Mouse (Mus musculus) MEL (cell line): Measurements from ENCODE around the gene L1cam. TPM values are rescaled to one million over a fixed set of nuclear protein-coding genes. Genes with fewer than 3 reads are reported as not detected.

Source experiments
- DNase-seq: peaks from one replicate; pipeline ENCODE4 v3.0.0; 2011; ENCODE audit warnings: low read depth, low spot score
- H3K27ac ChIP-seq: 2 replicates; pipeline ENCODE4 v1.5.1; 2012; ENCODE audit warnings: low read depth, mild to moderate bottlenecking, control low read depth, low read length, moderate library complexity; ENCODE audit not compliant: control insufficient read depth
- H3K27me3 ChIP-seq, 2 experiments: fragments of 150-350 bp in 1 of 2; sonication (generic) in 1 of 2; 2 replicates each; pipeline ENCODE4 v1.6.1; 2012; ENCODE audit warnings: low read length in 2 of 2, mild to moderate bottlenecking in 2 of 2, improper control_type of control experiment in 1 of 2, moderate library complexity in 1 of 2; ENCODE audit not compliant: insufficient read depth in 2 of 2, control insufficient read depth in 1 of 2
- H3K36me3 ChIP-seq, 2 experiments: 2 replicates each; pipeline ENCODE4 v1.6.1; 2012 to 2014; ENCODE audit warnings: low read length in 2 of 2, improper control_type of control experiment in 1 of 2, inconsistent platforms in 1 of 2, mild to moderate bottlenecking in 1 of 2; ENCODE audit not compliant: insufficient read depth in 2 of 2, control insufficient read depth in 1 of 2
- H3K4me1 ChIP-seq, 2 experiments: fragments of 150-350 bp in 1 of 2; sonication (generic) in 1 of 2; 2 replicates each; pipeline ENCODE4 v1.6.1; 2012; ENCODE audit warnings: low read length in 2 of 2, improper control_type of control experiment in 1 of 2, mild to moderate bottlenecking in 1 of 2; ENCODE audit not compliant: insufficient read depth in 2 of 2, control insufficient read depth in 1 of 2
- H3K4me3 ChIP-seq, 2 experiments: fragments of 150-350 bp in 1 of 2; sonication (generic) in 1 of 2; 2 replicates each; pipeline ENCODE4 v1.5.1; 2012; ENCODE audit warnings: low read depth in 2 of 2, low read length in 2 of 2, mild to moderate bottlenecking in 2 of 2, moderate library complexity in 2 of 2, control low read depth in 1 of 2, improper control_type of control experiment in 1 of 2; ENCODE audit not compliant: control insufficient read depth in 1 of 2, insufficient read depth in 1 of 2
- H3K79me2 ChIP-seq: 2 replicates; pipeline ENCODE4 v1.6.1; 2012; ENCODE audit warnings: mild to moderate bottlenecking, low read length, moderate library complexity; ENCODE audit not compliant: control insufficient read depth, poor library complexity, insufficient read depth
- H3K9ac ChIP-seq: 2 replicates; pipeline ENCODE4 v1.6.1; 2012; ENCODE audit warnings: low read depth, mild to moderate bottlenecking, control low read depth, low read length, moderate library complexity; ENCODE audit not compliant: control insufficient read depth, poor library complexity, severe bottlenecking
- H3K9me3 ChIP-seq: fragments of 150-350 bp; sonication (generic); replicated peaks from 2 replicates; pipeline ENCODE4 v1.6.1; 2012; ENCODE audit warnings: mild to moderate bottlenecking, low read length, improper control_type of control experiment, moderate library complexity; ENCODE audit not compliant: insufficient read depth
- BHLHE40 ChIP-seq: IDR thresholded peaks from 2 replicates; pipeline ENCODE4 v1.6.1; 2012; ENCODE audit warnings: low read depth, mild to moderate bottlenecking, inconsistent platforms, low read length, improper control_type of control experiment, borderline replicate concordance
- CTCF ChIP-seq, 3 experiments: IDR thresholded peaks in 2 of 3; conservative IDR thresholded peaks in 1 of 3; 2 replicates each; pipeline ENCODE4 v1.5.1; 2011 to 2012; ENCODE audit warnings: low read length in 3 of 3, low read depth in 2 of 3, mild to moderate bottlenecking in 2 of 3, improper control_type of control experiment in 1 of 3, inconsistent platforms in 1 of 3, mixed read lengths in 1 of 3, moderate library complexity in 1 of 3; ENCODE audit not compliant: control insufficient read depth in 1 of 3, insufficient read depth in 1 of 3, poor library complexity in 1 of 3, severe bottlenecking in 1 of 3
- ELF1 ChIP-seq: IDR thresholded peaks from 2 replicates; pipeline ENCODE4 v1.6.1; 2014; ENCODE audit warnings: low read depth, mild to moderate bottlenecking, inconsistent platforms, low read length, improper control_type of control experiment, moderate library complexity
- GABPA ChIP-seq: IDR thresholded peaks from 2 replicates; pipeline ENCODE4 v1.6.1; 2012; ENCODE audit warnings: low read depth, mild to moderate bottlenecking, inconsistent platforms, low read length, improper control_type of control experiment, moderate library complexity
- MAFK ChIP-seq: IDR thresholded peaks from 2 replicates; pipeline ENCODE4 v1.6.1; 2011; ENCODE audit warnings: low read depth, mild to moderate bottlenecking, low read length, improper control_type of control experiment, borderline replicate concordance
- MAX ChIP-seq: IDR thresholded peaks from 2 replicates; pipeline ENCODE4 v1.6.1; 2011; ENCODE audit warnings: low read length, improper control_type of control experiment
- MAZ ChIP-seq: IDR thresholded peaks from 2 replicates; pipeline ENCODE4 v1.6.1; 2012; ENCODE audit warnings: low read depth, mild to moderate bottlenecking, inconsistent platforms, low read length, improper control_type of control experiment
- MEF2A ChIP-seq: IDR thresholded peaks from 2 replicates; pipeline ENCODE4 v1.6.1; 2014; ENCODE audit warnings: low read depth, mild to moderate bottlenecking, inconsistent platforms, low read length, improper control_type of control experiment; ENCODE audit not compliant: poor library complexity, insufficient replicate concordance, severe bottlenecking; ENCODE audit errors: extremely low read depth
- MYC ChIP-seq: IDR thresholded peaks from 2 replicates; pipeline ENCODE4 v1.6.1; 2011; ENCODE audit warnings: low read depth, mild to moderate bottlenecking, low read length, improper control_type of control experiment, moderate library complexity
- POLR2A ChIP-seq, 2 experiments: IDR thresholded peaks; 2 replicates each; pipeline ENCODE4 v1.6.1; 2011 to 2012; ENCODE audit warnings: low read length in 2 of 2, mild to moderate bottlenecking in 2 of 2, control low read depth in 1 of 2, improper control_type of control experiment in 1 of 2, low read depth in 1 of 2, moderate library complexity in 1 of 2; ENCODE audit not compliant: control insufficient read depth in 1 of 2, insufficient read depth in 1 of 2, poor library complexity in 1 of 2
- SIN3A ChIP-seq: IDR thresholded peaks from 2 replicates; pipeline ENCODE4 v1.6.1; 2012; ENCODE audit warnings: low read length, improper control_type of control experiment, inconsistent platforms
- SMC3 ChIP-seq: IDR thresholded peaks from 2 replicates; pipeline ENCODE4 v1.6.1; 2011; ENCODE audit warnings: low read depth, low read length, improper control_type of control experiment
- USF1 ChIP-seq: IDR thresholded peaks from 2 replicates; pipeline ENCODE4 v1.6.1; 2014; ENCODE audit warnings: low read depth, mild to moderate bottlenecking, inconsistent platforms, low read length, improper control_type of control experiment, moderate library complexity
- USF2 ChIP-seq, 2 experiments: IDR thresholded peaks; 2 replicates each; pipeline ENCODE4 v1.6.1; 2011 to 2012; ENCODE audit warnings: improper control_type of control experiment in 2 of 2, low read length in 2 of 2, borderline replicate concordance in 1 of 2, inconsistent platforms in 1 of 2, low read depth in 1 of 2, mild to moderate bottlenecking in 1 of 2; ENCODE audit not compliant: insufficient read depth in 1 of 2
- ZNF384 ChIP-seq: IDR thresholded peaks from 2 replicates; pipeline ENCODE4 v1.6.1; 2012; ENCODE audit warnings: low read depth, mild to moderate bottlenecking, inconsistent platforms, low read length, improper control_type of control experiment
- polyA plus RNA-seq, 2 experiments: library from polyadenylated mRNA; stranded (reverse) in 1 of 2; unstranded in 1 of 2; fragments of >175 nt in 1 of 2; fragments of >200 nt in 1 of 2; gene quantifications; 2 replicates each; pipeline versions ENCODE4 v1.2.1 to v1.2.4; 2012; ENCODE audit warnings: low replicate concordance in 2 of 2, low read depth in 1 of 2; ENCODE audit not compliant: insufficient read length in 2 of 2, insufficient read depth in 1 of 2, missing spikeins in 1 of 2
- total RNA-seq: library from RNA; depleted of rRNA; stranded (reverse); fragments of 300-350 nt; gene quantifications from 2 replicates; pipeline ENCODE4 v1.2.3, GENCODE M21; 2012

L1cam gene
- total and polyA plus RNA-seq, 3 experiments = 0.73 to 0.96 TPM; not detected in 1

DNA sequence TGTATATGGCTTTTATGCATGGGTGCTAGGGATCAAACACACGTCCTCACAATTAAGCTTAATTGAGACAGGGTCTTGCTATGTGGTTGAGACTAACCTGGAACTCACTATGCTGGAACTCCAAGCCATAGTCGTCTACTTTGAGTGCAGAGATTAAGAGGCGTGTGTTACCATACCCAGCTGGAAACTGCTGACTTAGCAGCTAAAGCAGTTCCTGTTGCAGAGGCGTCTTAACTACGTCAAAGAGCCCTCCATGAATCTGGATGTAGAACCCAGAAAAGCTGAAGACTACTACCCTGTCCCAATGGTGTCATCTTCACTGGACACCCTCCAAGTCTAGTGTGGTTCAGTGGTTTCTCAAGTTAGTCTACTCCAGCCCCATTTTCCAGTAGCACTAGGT, 22.7 kb upstream of the L1cam start:
- no peaks in the 10 kb centered on the region for H3K9me3 ChIP-seq
- H3K27me3 ChIP-seq = no peaks in the 10 kb centered on the region
- H3K36me3 ChIP-seq = peaks cover 0 to 37% of the 10 kb centered on the region in 2 experiments; a peak in 2 of 4 replicates
- DNase-seq = no peak
- H3K4me1 ChIP-seq = peaks cover 8 to 30% of the 10 kb centered on the region in 2 experiments
- H3K4me3 ChIP-seq = no peak overlapping the region
- H3K9ac ChIP-seq = no peak overlapping the region
- TF ChIP-seq ZNF384 (no peak), USF2 (IDR thresholded peaks at IDR 0.05; ENCODE audit: borderline replicate concordance in 1 of 2, insufficient read depth in 1 of 2, low read depth in 1 of 2, low read length in 2 of 2) (no peak), USF1 (no peak), MAX (no peak), MEF2A (no peak), MAFK (peak; percentile 53; the same call in 1 of the 2 replicates), MAZ (no peak), MYC (no peak)
- peaks cover 22% of the 10 kb centered on the region for H3K79me2 ChIP-seq
- no peak overlapping the region for H3K27ac ChIP-seq

DNA sequence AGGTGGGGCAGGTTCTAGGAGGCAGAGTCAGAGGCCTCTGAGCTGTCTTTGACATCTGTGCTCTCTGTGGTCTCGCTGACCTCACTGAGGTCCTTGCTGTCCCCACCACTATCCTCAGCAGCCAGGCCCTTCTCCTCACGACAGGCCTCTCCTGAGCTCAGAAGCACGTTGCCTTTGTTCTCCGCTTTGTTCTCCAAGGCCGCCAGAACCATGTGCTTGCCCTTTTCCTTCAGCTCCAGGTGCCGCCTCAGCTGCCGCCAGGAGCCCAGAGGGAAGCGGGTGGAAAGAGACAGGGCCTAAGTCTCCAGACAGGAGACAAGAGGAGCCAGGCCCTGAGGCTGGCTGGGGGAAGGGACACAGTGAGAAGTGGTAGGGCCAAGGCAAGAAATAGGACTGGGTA, 21.0 kb upstream of the L1cam start:
- Histone ChIP-seq H3K9ac (no peak overlapping the region), H3K36me3 (peaks cover 0 to 44% of the 10 kb centered on the region in 2 experiments; a peak in 2 of 4 replicates), H3K79me2 (peaks cover 21% of the 10 kb centered on the region), H3K4me3 (no peak overlapping the region), H3K27ac (no peak overlapping the region), H3K9me3 (no peaks in the 10 kb centered on the region), H3K4me1 (peaks cover 13 to 39% of the 10 kb centered on the region in 2 experiments), H3K27me3 (no peaks in the 10 kb centered on the region)
- TF ChIP-seq BHLHE40 = no peak
- TF ChIP-seq GABPA = no peak
- no peak for TF ChIP-seq SIN3A
- TF ChIP-seq POLR2A (IDR thresholded peaks at IDR 0.05; ENCODE audit: control insufficient read depth in 1 of 2, insufficient read depth in 1 of 2, low read depth in 1 of 2, low read length in 2 of 2, poor library complexity in 1 of 2) = no peak
- no peak for TF ChIP-seq SMC3
- no peak for TF ChIP-seq CTCF (IDR thresholded peaks at IDR 0.05 in 2 of 3, conservative IDR thresholded peaks at IDR 0.05 in 1 of 3; ENCODE audit: control insufficient read depth in 1 of 3, insufficient read depth in 1 of 3, low read depth in 2 of 3, low read length in 3 of 3, poor library complexity in 1 of 3, severe bottlenecking in 1 of 3)
- TF ChIP-seq ELF1 = no peak
- DNase-seq = no peak
